Mouse (Mus musculus): ENCODE results near the gene Reg4. TPM values are rescaled to one million over a fixed set of nuclear protein-coding genes. Genes with fewer than 3 reads are reported as not detected.
A peak's percentile ranks its signal among the peaks of the same experiment; 100 is the strongest.

The Reg4 gene
- polyA plus RNA-seq, 1 experiment from 2014 or later, result not detected

DNA sequence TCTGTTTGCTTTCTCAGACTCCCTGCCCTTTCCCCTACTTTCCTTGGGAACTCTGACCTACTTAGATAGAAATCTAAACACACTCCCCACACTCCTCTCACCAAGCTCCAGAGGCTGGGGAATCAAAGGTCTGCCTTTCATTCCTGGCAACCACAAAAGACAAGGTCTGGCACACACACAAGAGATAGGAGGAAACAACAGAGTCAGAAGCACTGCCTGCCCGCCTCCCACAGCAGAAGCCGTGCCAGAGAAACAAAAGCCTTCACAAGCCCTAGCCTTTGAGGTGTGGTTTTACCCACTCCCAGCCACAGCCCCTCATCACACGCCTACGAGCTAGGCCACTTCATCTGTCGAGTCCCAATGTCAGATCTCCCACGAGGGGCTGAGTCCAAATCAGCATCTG, 45.3 kb downstream of the Reg4 start:
- DNase-seq (ENCODE audit: low spot score), result peak; percentile 38
- peak overlapping the region; percentile 68 for H3K27ac ChIP-seq (replicated peaks)
- no peaks in the 10 kb centered on the region for H3K27me3 ChIP-seq (replicated peaks; ENCODE audit: low read depth, poor library complexity, severe bottlenecking)
- no peak overlapping the region for H3K4me3 ChIP-seq
- no peaks in the 10 kb centered on the region for H3K36me3 ChIP-seq (replicated peaks)
- 27% methylated on average over 6 of the region's 6 CpGs for WGBS
- peaks cover 17% of the 10 kb centered on the region for H3K4me1 ChIP-seq
- H3K9me3 ChIP-seq, result no peaks in the 10 kb centered on the region

- no peak for DNase-seq (ENCODE audit: low spot score)
- Histone ChIP-seq H3K27me3 (replicated peaks; ENCODE audit: low read depth, poor library complexity, severe bottlenecking) (no peaks in the 10 kb centered on the region), H3K4me1 (peaks cover 20% of the 10 kb centered on the region), H3K36me3 (replicated peaks) (no peaks in the 10 kb centered on the region), H3K4me3 (no peak overlapping the region), H3K27ac (replicated peaks) (peak overlapping the region; percentile 40), H3K9me3 (no peaks in the 10 kb centered on the region)
- 60% methylated on average over 11 of the region's 11 CpGs for WGBS
These were observed 51.9 kb downstream of the Reg4 start for GRCm38 (mm10) chr3:98273623-98274398.

DNA sequence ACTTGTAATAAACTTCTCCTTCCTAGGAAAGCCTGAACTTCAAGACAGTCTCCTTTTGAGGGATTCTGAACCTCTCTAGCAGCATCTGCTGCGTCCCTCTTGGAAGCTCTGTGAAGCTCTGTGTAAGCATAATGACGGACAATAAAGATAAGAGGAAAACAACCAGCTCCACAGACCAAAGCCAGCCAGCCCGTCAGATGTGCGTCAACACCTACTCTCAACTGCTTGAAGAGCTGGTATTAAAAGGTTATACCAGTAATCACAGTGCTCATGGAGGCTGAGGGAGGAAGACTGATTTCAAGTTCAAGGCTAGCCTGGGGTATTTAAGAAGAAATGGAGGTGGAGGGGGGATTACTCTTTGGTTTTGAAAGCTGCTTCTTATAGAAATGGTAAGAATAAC, 57.7 kb downstream of the Reg4 start:
- Histone ChIP-seq H3K9me3 (no peaks in the 10 kb centered on the region), H3K27ac (replicated peaks) (no peak overlapping the region), H3K27me3 (replicated peaks; ENCODE audit: low read depth, poor library complexity, severe bottlenecking) (no peaks in the 10 kb centered on the region), H3K36me3 (replicated peaks) (no peaks in the 10 kb centered on the region), H3K4me1 (peaks cover 21% of the 10 kb centered on the region), H3K4me3 (no peak overlapping the region)
- no peak for DNase-seq (ENCODE audit: low spot score)
- WGBS, result 86% methylated on average over 4 of the region's 4 CpGs

DNA sequence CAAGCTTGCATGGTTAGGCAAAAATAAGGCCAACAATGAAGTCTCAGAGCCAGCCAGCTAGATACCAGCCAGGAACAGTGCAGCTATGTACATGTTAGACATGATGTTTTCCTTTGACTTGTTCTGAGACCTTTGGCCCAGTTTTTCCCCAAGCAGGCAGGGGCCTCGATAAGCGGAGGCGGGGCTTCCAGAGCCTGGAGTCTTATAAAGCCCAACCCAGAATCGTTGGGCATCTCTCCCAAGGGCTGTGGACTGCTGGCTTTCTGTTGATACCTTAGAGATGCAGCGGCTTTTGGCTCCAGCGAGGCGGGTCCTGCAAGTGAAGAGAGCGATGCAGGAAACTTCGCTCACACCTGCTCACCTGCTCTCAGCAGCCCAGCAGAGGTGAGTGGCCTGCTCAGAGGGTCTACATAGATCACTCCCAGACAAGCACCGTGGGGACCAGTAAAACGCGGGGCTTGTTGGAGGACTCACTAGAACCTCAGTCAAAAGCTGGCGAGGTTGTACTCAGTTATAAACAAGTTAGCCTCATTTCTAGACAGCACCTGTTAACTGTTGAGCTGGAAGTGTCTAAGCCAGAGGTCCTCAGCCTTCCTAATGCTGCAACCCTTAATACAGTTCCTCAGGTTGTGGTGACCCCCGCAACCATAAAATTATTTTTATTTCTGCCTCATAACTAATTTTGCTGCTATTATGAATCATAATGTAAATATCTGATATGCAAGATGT, 58.4 kb downstream of the Reg4 start, which contains the start of gene Hmgcs2:
TSS of gene Hmgcs2 (plus strand) at position 232 of the 729 bp plus-strand sequence.
- Histone ChIP-seq H3K9me3 (no peaks in the 10 kb centered on the region), H3K4me1 (peaks cover 21% of the 10 kb centered on the region), H3K27me3 (replicated peaks; ENCODE audit: low read depth, poor library complexity, severe bottlenecking) (no peaks in the 10 kb centered on the region), H3K4me3 (no peak within 1 kb of the TSS), H3K27ac (replicated peaks) (no peak within 1 kb of the TSS), H3K36me3 (replicated peaks) (no peaks in the 10 kb centered on the region)
- peak; percentile 24 for DNase-seq (ENCODE audit: low spot score)
- 65% methylated on average over 14 of the region's 14 CpGs for WGBS

- Histone ChIP-seq H3K4me1 (peaks cover 21% of the 10 kb centered on the region), H3K27ac (replicated peaks) (no peak overlapping the region), H3K4me3 (no peak overlapping the region), H3K9me3 (no peaks in the 10 kb centered on the region), H3K27me3 (replicated peaks; ENCODE audit: low read depth, poor library complexity, severe bottlenecking) (no peaks in the 10 kb centered on the region), H3K36me3 (replicated peaks) (no peaks in the 10 kb centered on the region)
- peak; percentile 71 for DNase-seq (ENCODE audit: low spot score)
- WGBS, result 45% methylated on average over 12 of the region's 12 CpGs
These were observed 59.1 kb downstream of the Reg4 start for GRCm38 (mm10) chr3:98280933-98281678.

GRCm38 (mm10) chr3:98282422-98282821, 60.5 kb downstream of the Reg4 start:
- Histone ChIP-seq H3K27ac (replicated peaks) (no peak overlapping the region), H3K36me3 (replicated peaks) (no peaks in the 10 kb centered on the region), H3K4me3 (no peak overlapping the region), H3K9me3 (no peaks in the 10 kb centered on the region), H3K4me1 (peaks cover 21% of the 10 kb centered on the region), H3K27me3 (replicated peaks; ENCODE audit: low read depth, poor library complexity, severe bottlenecking) (no peaks in the 10 kb centered on the region)
- WGBS, result 92% methylated on average over 8 of the region's 8 CpGs
- DNase-seq (ENCODE audit: low spot score), result no peak

DNA sequence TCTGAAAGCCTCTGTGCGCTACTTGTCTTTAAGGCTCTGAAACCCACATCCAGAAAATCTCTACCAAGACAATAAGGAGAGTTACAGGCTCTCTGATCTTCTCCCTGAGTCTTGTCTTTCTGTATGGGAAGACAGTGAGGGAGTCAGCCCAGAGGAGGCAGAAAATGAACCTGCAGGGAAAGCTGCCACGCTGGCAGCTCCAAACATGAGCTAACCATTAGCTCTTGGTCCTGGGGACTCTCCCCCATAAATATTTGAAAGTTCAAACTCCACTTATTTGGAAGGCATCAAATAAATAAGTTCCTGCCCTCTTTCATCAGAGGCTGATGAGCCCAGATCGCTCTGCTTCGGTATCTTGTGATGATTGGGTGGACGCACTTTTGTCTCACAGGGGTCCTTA, 61.2 kb downstream of the Reg4 start:
- Histone ChIP-seq H3K9me3 (no peaks in the 10 kb centered on the region), H3K4me3 (no peak overlapping the region), H3K27me3 (replicated peaks; ENCODE audit: low read depth, poor library complexity, severe bottlenecking) (no peaks in the 10 kb centered on the region), H3K27ac (replicated peaks) (no peak overlapping the region), H3K4me1 (peaks cover 21% of the 10 kb centered on the region), H3K36me3 (replicated peaks) (no peaks in the 10 kb centered on the region)
- 92% methylated on average over 5 of the region's 5 CpGs for WGBS
- DNase-seq (ENCODE audit: low spot score), result no peak

Other genes with a start within 250 kb of the Reg4 start
- 22.0 and 23.2 TPM in 2 replicates for gene Notch2, start 208.6 kb upstream of the Reg4 start, polyA plus RNA-seq (2016; fragmentation: Nextera tagmentation; extraction: Ambion mirVana)
- not detected in 2 replicates for gene Adam30, start 61.5 kb upstream of the Reg4 start, polyA plus RNA-seq (2016; fragmentation: Nextera tagmentation; extraction: Ambion mirVana)
- gene Hmgcs2, start 58.3 kb downstream of the Reg4 start, polyA plus RNA-seq (2016; fragmentation: Nextera tagmentation; extraction: Ambion mirVana), result 1.0 and 1.6 TPM in 2 replicates
- 373 and 379 TPM in 2 replicates for gene Phgdh, start 117.8 kb downstream of the Reg4 start, polyA plus RNA-seq (2016; fragmentation: Nextera tagmentation; extraction: Ambion mirVana)
- gene Zfp697, start 160.3 kb downstream of the Reg4 start, polyA plus RNA-seq (2016; fragmentation: Nextera tagmentation; extraction: Ambion mirVana), result 8.2 and 8.8 TPM in 2 replicates
- gene Gm4450, start 235.0 kb downstream of the Reg4 start, polyA plus RNA-seq (2016; fragmentation: Nextera tagmentation; extraction: Ambion mirVana), result not detected in 2 replicates

Measured in embryonic facial prominence, embryonic 10.5 days (tissue).